Mouse (Mus musculus) heart, adult 2 months (tissue): ENCODE measurements around the gene Gm30083. TPM values are rescaled to one million over a fixed set of nuclear protein-coding genes. Genes with fewer than 3 reads are reported as not detected.

ENCODE experiments used
- DNase-seq, 2 experiments: peaks; one replicate each; pipeline ENCODE4 v3.0.0; 2021
- H3K27ac ChIP-seq: fragments of 200-600 bp; 2 replicates; pipeline ENCODE4 v1.8.1; 2022
- H3K27me3 ChIP-seq: fragments of 200-500 bp; 2 replicates; pipeline ENCODE4 v1.6.1; 2012; ENCODE audit warnings: mild to moderate bottlenecking, low read length, inconsistent platforms, mixed read lengths; ENCODE audit not compliant: control insufficient read depth, insufficient read depth
- H3K36me3 ChIP-seq: fragments of 200-500 bp; 2 replicates; pipeline ENCODE4 v1.6.1; 2012; ENCODE audit warnings: low read length, inconsistent platforms; ENCODE audit not compliant: control insufficient read depth, insufficient read depth
- H3K4me1 ChIP-seq: fragments of 200-500 bp; 2 replicates; pipeline ENCODE4 v1.6.1; 2011; ENCODE audit warnings: low read length; ENCODE audit not compliant: control insufficient read depth, insufficient read depth
- H3K4me3 ChIP-seq: fragments of 200-600 bp; 2 replicates; pipeline ENCODE4 v1.8.1; 2022
- H3K79me2 ChIP-seq: fragments of 200-500 bp; replicated peaks from 2 replicates; pipeline ENCODE4 v1.6.1; 2012; ENCODE audit warnings: mild to moderate bottlenecking, inconsistent platforms, low read length, moderate library complexity, mixed read lengths; ENCODE audit not compliant: control insufficient read depth, insufficient read depth
- H3K9ac ChIP-seq: fragments of 200-500 bp; 2 replicates; pipeline ENCODE4 v1.6.1; 2012; ENCODE audit warnings: low read depth, mild to moderate bottlenecking, control low read depth, inconsistent platforms, low read length, mixed read lengths
- CTCF ChIP-seq: fragments of 200-600 bp; IDR thresholded peaks from 2 replicates; pipeline ENCODE4 v1.8.1; 2022; ENCODE audit warnings: antibody characterized with exemption, mild to moderate bottlenecking, moderate library complexity
- EP300 ChIP-seq: fragments of 200-500 bp; IDR thresholded peaks from 2 replicates; pipeline ENCODE4 v1.6.1; 2011; ENCODE audit warnings: low read depth, low read length, control low read depth; ENCODE audit not compliant: insufficient read depth
- POLR2A ChIP-seq: fragments of 200-500 bp; IDR thresholded peaks from 2 replicates; pipeline ENCODE4 v1.6.1; 2011; ENCODE audit warnings: mild to moderate bottlenecking, low read depth, low read length, control low read depth; ENCODE audit not compliant: insufficient read depth
- WGBS: fragments of 180-500 bp; shearing (Covaris S2); methylation state at CpG from one replicate; pipeline ENCODE4 v1.1.7; 2018; 5-methylcytosine and 5-hydroxymethylcytosine counted together
- intact Hi-C: fragments of 180-260 bp; cut with DNase I; formaldehyde crosslinking; loops from one replicate; pipeline ENCODE4 v1.15.1; 2025
- polyA plus RNA-seq: library from polyadenylated mRNA; depleted of rRNA; stranded (reverse); fragments of >200 nt; gene quantifications from 2 replicates; pipeline ENCODE4 v1.2.3, GENCODE M21; 2012
- total RNA-seq, 2 experiments: library from RNA; stranded (reverse); gene quantifications; 2 replicates each; pipeline ENCODE4 v1.2.3; 2021

Gene Gm30083
- total and polyA plus RNA-seq, 3 experiments: not detected

GRCm38 (mm10) chr14:34026710-34027109 lies 11.7 kb upstream of the Gm30083 start:
- Histone ChIP-seq H3K4me3 (no peak overlapping the region), H3K27ac (no peak overlapping the region), H3K27me3 (no peaks in the 10 kb centered on the region), H3K36me3 (no peaks in the 10 kb centered on the region), H3K4me1 (no peaks in the 10 kb centered on the region), H3K9ac (no peak overlapping the region), H3K79me2 (no peaks in the 10 kb centered on the region)
- whole genome bisulfite sequencing: 6% methylated on average over 2 of the region's 2 CpGs
- no peak for TF ChIP-seq CTCF
- intact Hi-C loops: no loop called here
- no peak for DNase-seq

GRCm38 (mm10) chr14:34016938-34017337 lies 2.0 kb upstream of the Gm30083 start:
- intact Hi-C loops: no loop called here
- 76% methylated on average over 2 of the region's 2 CpGs for WGBS

GRCm38 (mm10) chr14:34016381-34016780 lies 1.4 kb upstream of the Gm30083 start, which contains the start of gene Gm5460:
Gm5460 (plus strand) TSS chr14:34016758.
- Histone ChIP-seq H3K27ac (no peak within 1 kb of the TSS), H3K4me1 (no peaks in the 10 kb centered on the region), H3K36me3 (no peaks in the 10 kb centered on the region), H3K79me2 (no peaks in the 10 kb centered on the region), H3K9ac (no peak within 1 kb of the TSS), H3K4me3 (no peak within 1 kb of the TSS), H3K27me3 (no peaks in the 10 kb centered on the region)
- WGBS: 90% methylated on average over 4 of the region's 4 CpGs
- intact Hi-C loops: no loop called here
- TF ChIP-seq EP300 (no peak), CTCF (no peak), POLR2A (no peak)
- DNase-seq: no peak

More at GRCm38 (mm10) chr14:34016938-34017337, 2.0 kb upstream of the Gm30083 start:
- Histone ChIP-seq H3K9ac (no peak overlapping the region), H3K79me2 (no peaks in the 10 kb centered on the region), H3K27ac (no peak overlapping the region), H3K27me3 (no peaks in the 10 kb centered on the region), H3K4me1 (no peaks in the 10 kb centered on the region), H3K4me3 (no peak overlapping the region), H3K36me3 (no peaks in the 10 kb centered on the region)
- DNase-seq: no peak
- TF ChIP-seq CTCF: no peak
- TF ChIP-seq EP300: no peak

GRCm38 (mm10) chr14:34002358-34002757 lies 12.6 kb downstream of the Gm30083 start:
- intact Hi-C loops: no loop called here
- 78% methylated on average over 5 of the region's 5 CpGs for WGBS
- Histone ChIP-seq H3K4me3 (no peak overlapping the region), H3K27ac (no peak overlapping the region), H3K36me3 (no peaks in the 10 kb centered on the region), H3K79me2 (no peaks in the 10 kb centered on the region), H3K9ac (no peak overlapping the region), H3K27me3 (no peaks in the 10 kb centered on the region), H3K4me1 (no peaks in the 10 kb centered on the region)
- TF ChIP-seq POLR2A (no peak), EP300 (no peak), CTCF (no peak)
- DNase-seq: no peak

GRCm38 (mm10) chr14:34001445-34001844 lies 13.5 kb downstream of the Gm30083 start:
- no peaks in the 10 kb centered on the region for H3K36me3 ChIP-seq
- H3K9ac ChIP-seq: no peak overlapping the region
- no peak overlapping the region for H3K27ac ChIP-seq
- TF ChIP-seq POLR2A: no peak
- no peak for TF ChIP-seq CTCF
- TF ChIP-seq EP300: no peak
- H3K79me2 ChIP-seq: no peaks in the 10 kb centered on the region
- no peaks in the 10 kb centered on the region for H3K4me1 ChIP-seq
- intact Hi-C loops: no loop called here
- DNase-seq: no peak
- no peaks in the 10 kb centered on the region for H3K27me3 ChIP-seq
- H3K4me3 ChIP-seq: no peak overlapping the region

- intact Hi-C loops: no loop called here
Observed at GRCm38 (mm10) chr14:34000076-34000475, 14.9 kb downstream of the Gm30083 start.

More at GRCm38 (mm10) chr14:34000076-34000475, 14.9 kb downstream of the Gm30083 start:
- Histone ChIP-seq H3K27me3 (no peaks in the 10 kb centered on the region), H3K4me3 (no peak overlapping the region), H3K9ac (no peak overlapping the region), H3K36me3 (no peaks in the 10 kb centered on the region), H3K4me1 (no peaks in the 10 kb centered on the region), H3K27ac (no peak overlapping the region), H3K79me2 (no peaks in the 10 kb centered on the region)
- TF ChIP-seq POLR2A: no peak
- TF ChIP-seq CTCF: no peak
- no peak for TF ChIP-seq EP300
- no peak for DNase-seq
